Mouse (Mus musculus): ENCODE measurements at regions not wholly inside any gene's neighbourhood (a gene's known extent, or its start where the extent isn't known, plus 50 kb on each side); places are given as distances from the start of the nearest gene placed in this dataset.

GRCm38 (mm10) chr10:96465967-96466366 is 150.8 kb upstream of the Btg1 start:
- DNase-seq (ENCODE audit: extremely low read depth) = no peak
- Histone ChIP-seq H3K9me3 (replicated peaks; ENCODE audit: low read length) (no peaks in the 10 kb centered on the region), H3K4me1 (ENCODE audit: control insufficient read depth in 1 of 2, insufficient read depth in 2 of 2) (peaks cover under 1 to 13% of the 10 kb centered on the region in 2 experiments; a peak in 3 of 4 replicates), H3K4me2 (ENCODE audit: insufficient read depth, low read depth, poor library complexity, severe bottlenecking) (no peak overlapping the region), H3K9ac (ENCODE audit: insufficient read depth, low read depth) (no peak overlapping the region), H3K36me3 (replicated peaks in 1 of 2; ENCODE audit: control insufficient read depth in 1 of 2, insufficient read depth in 1 of 2, low read length in 1 of 2) (no peaks in the 10 kb centered on the region), H3K27ac (ENCODE audit: insufficient read depth, low read depth) (no peak overlapping the region), H3K27me3 (replicated peaks) (no peaks in the 10 kb centered on the region), H3K4me3 (replicated peaks in 1 of 3; ENCODE audit: low read depth in 2 of 3, low read length in 2 of 3, poor library complexity in 1 of 3) (no peak overlapping the region), H3K79me2 (replicated peaks; ENCODE audit: control insufficient read depth, extremely low read depth, insufficient read depth, poor library complexity, severe bottlenecking) (no peaks in the 10 kb centered on the region)
- in situ Hi-C loops (cut with MboI; ENCODE audit: low pct_ligation_motif_present, low pct_unique_long_range_greater_than_20kb, low sequenced_read_pairs) (no loop called here), dilution Hi-C loops (cut with MboI; ENCODE audit: extremely low pct_ligation_motif_present, extremely low pct_unique_long_range_greater_than_20kb, low sequenced_read_pairs) (no loop called here)
- no peak for TF ChIP-seq MYC (IDR thresholded peaks at IDR 0.05; ENCODE audit: low read depth, low read length)
- no peak for TF ChIP-seq NRF1 (IDR thresholded peaks at IDR 0.05; ENCODE audit: low read depth, low read length)
- TF ChIP-seq ZNF384 (IDR thresholded peaks at IDR 0.05; ENCODE audit: low read depth, low read length) = no peak
- no peak for TF ChIP-seq USF2 (conservative IDR thresholded peaks at IDR 0.05; ENCODE audit: low read depth, low read length)
- no peak for TF ChIP-seq MXI1 (IDR thresholded peaks at IDR 0.05; ENCODE audit: low read depth, low read length)

DNA sequence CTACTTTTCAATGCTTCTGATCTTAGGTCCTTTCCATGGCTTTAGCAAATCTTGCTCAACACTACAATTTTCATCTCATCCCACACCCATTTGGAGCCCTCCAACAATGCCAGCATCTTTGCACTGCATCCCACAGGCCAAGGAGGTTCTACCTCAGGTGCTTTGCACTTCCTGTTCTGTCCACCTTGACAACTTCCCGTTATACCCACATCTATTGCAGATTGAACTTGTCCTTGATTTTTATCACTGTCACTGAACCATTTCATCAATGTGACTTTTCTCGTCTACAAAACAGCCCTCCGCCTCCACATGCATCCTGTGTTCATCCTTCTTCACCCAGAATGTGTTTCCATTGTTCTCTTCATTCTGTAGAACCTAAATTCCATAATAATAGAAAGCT is 150.0 kb upstream of the Btg1 start:
- no peaks in the 10 kb centered on the region for H3K36me3 ChIP-seq (replicated peaks in 1 of 2; ENCODE audit: control insufficient read depth in 1 of 2, insufficient read depth in 1 of 2, low read length in 1 of 2)
- no peak overlapping the region for H3K4me3 ChIP-seq (replicated peaks in 1 of 3; ENCODE audit: low read depth in 2 of 3, low read length in 2 of 3, poor library complexity in 1 of 3)
- no peaks in the 10 kb centered on the region for H3K9me3 ChIP-seq (replicated peaks; ENCODE audit: low read length)
- H3K27me3 ChIP-seq (replicated peaks) = no peaks in the 10 kb centered on the region
- H3K4me1 ChIP-seq (ENCODE audit: control insufficient read depth in 1 of 2, insufficient read depth in 2 of 2) = peaks cover 9 to 19% of the 10 kb centered on the region in 2 experiments; a peak in 3 of 4 replicates
- in situ Hi-C loops (cut with MboI; ENCODE audit: low pct_ligation_motif_present, low pct_unique_long_range_greater_than_20kb, low sequenced_read_pairs) = no loop called here
- no peak overlapping the region for H3K4me2 ChIP-seq (ENCODE audit: insufficient read depth, low read depth, poor library complexity, severe bottlenecking)
- H3K9ac ChIP-seq (ENCODE audit: insufficient read depth, low read depth) = no peak overlapping the region
- dilution Hi-C loops (cut with MboI; ENCODE audit: extremely low pct_ligation_motif_present, extremely low pct_unique_long_range_greater_than_20kb, low sequenced_read_pairs) = no loop called here
- TF ChIP-seq SMC3 (IDR thresholded peaks at IDR 0.05; ENCODE audit: low read depth, low read length) (no peak), IRF4 (IDR thresholded peaks at IDR 0.05; ENCODE audit: low read depth, low read length) (no peak), MAX (IDR thresholded peaks at IDR 0.05; ENCODE audit: low read length) (no peak)
- no peak for DNase-seq (ENCODE audit: extremely low read depth)
- no peaks in the 10 kb centered on the region for H3K79me2 ChIP-seq (replicated peaks; ENCODE audit: control insufficient read depth, extremely low read depth, insufficient read depth, poor library complexity, severe bottlenecking)
- H3K27ac ChIP-seq (ENCODE audit: insufficient read depth, low read depth) = no peak overlapping the region

DNA sequence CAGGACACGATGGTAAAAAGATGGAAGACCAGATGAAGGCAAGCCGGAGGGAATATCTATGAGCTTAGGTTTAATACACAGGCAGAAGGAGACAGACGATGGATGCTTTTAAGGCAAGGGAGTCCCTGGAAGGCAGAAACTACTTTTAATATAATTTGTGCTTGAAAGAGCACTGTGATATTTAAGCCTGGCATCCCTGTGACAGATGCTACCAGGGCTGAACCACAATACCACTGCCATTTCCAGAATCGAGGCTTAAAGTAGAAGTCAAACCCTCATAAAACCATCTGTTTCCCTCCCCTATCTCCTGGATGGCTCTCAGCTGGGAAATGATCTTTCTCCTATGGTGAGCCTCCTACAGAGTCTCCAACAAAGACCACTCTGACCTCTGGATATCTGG is 149.1 kb upstream of the Btg1 start:
- Histone ChIP-seq H3K9me3 (replicated peaks; ENCODE audit: low read length) (no peaks in the 10 kb centered on the region), H3K27ac (ENCODE audit: insufficient read depth, low read depth) (no peak overlapping the region), H3K9ac (ENCODE audit: insufficient read depth, low read depth) (no peak overlapping the region), H3K4me1 (ENCODE audit: control insufficient read depth in 1 of 2, insufficient read depth in 2 of 2) (peaks cover 10 to 21% of the 10 kb centered on the region in 2 experiments; a peak in 3 of 4 replicates), H3K36me3 (replicated peaks in 1 of 2; ENCODE audit: control insufficient read depth in 1 of 2, insufficient read depth in 1 of 2, low read length in 1 of 2) (no peaks in the 10 kb centered on the region), H3K79me2 (replicated peaks; ENCODE audit: control insufficient read depth, extremely low read depth, insufficient read depth, poor library complexity, severe bottlenecking) (no peaks in the 10 kb centered on the region), H3K4me2 (ENCODE audit: insufficient read depth, low read depth, poor library complexity, severe bottlenecking) (no peak overlapping the region), H3K27me3 (replicated peaks) (no peaks in the 10 kb centered on the region), H3K4me3 (replicated peaks in 1 of 3; ENCODE audit: low read depth in 2 of 3, low read length in 2 of 3, poor library complexity in 1 of 3) (no peak overlapping the region)
- in situ Hi-C loops (cut with MboI; ENCODE audit: low pct_ligation_motif_present, low pct_unique_long_range_greater_than_20kb, low sequenced_read_pairs) (no loop called here), dilution Hi-C loops (cut with MboI; ENCODE audit: extremely low pct_ligation_motif_present, extremely low pct_unique_long_range_greater_than_20kb, low sequenced_read_pairs) (no loop called here)
- DNase-seq (ENCODE audit: extremely low read depth) = no peak
- TF ChIP-seq KAT2A (IDR thresholded peaks at IDR 0.05; ENCODE audit: insufficient replicate concordance, low read length) (no peak), CHD2 (IDR thresholded peaks at IDR 0.05; ENCODE audit: low read length) (no peak), POLR2AphosphoS2 (IDR thresholded peaks at IDR 0.05; ENCODE audit: low read depth, low read length) (no peak), ZNF384 (IDR thresholded peaks at IDR 0.05; ENCODE audit: low read depth, low read length) (no peak), USF1 (IDR thresholded peaks at IDR 0.05; ENCODE audit: low read depth, low read length) (no peak), CHD1 (IDR thresholded peaks at IDR 0.05; ENCODE audit: low read depth, low read length) (no peak), CTCF (conservative IDR thresholded peaks at IDR 0.05 in 1 of 2, IDR thresholded peaks at IDR 0.05 in 1 of 2; ENCODE audit: low read depth in 2 of 2, low read length in 2 of 2) (no peak), PAX5 (IDR thresholded peaks at IDR 0.05; ENCODE audit: low read length) (no peak), NRF1 (IDR thresholded peaks at IDR 0.05; ENCODE audit: low read depth, low read length) (no peak), UBTF (IDR thresholded peaks at IDR 0.05; ENCODE audit: low read depth, low read length) (no peak), MAZ (IDR thresholded peaks at IDR 0.05; ENCODE audit: low read depth, low read length) (no peak), JUND (conservative IDR thresholded peaks at IDR 0.05; ENCODE audit: low read depth, low read length) (no peak), MYC (IDR thresholded peaks at IDR 0.05; ENCODE audit: low read depth, low read length) (no peak)

All from CH12.LX (cell line).